Mouse (Mus musculus) hindbrain, postnatal 0 days (tissue): ENCODE data around the gene Fbxw4. TPM values are rescaled to one million over a fixed set of nuclear protein-coding genes. Genes with fewer than 3 reads are reported as not detected.
A peak's percentile ranks its signal among the peaks of the same experiment; 100 is the strongest.

Source experiments
- ATAC-seq: fragments of 200-750 bp; cut with Nextera tagmentation; 2 replicates; pipeline ENCODE4 v1.8.0; 2017; ENCODE audit warnings: mild to moderate bottlenecking, moderate TSS enrichment, moderate library complexity
- DNase-seq: peaks from one replicate; pipeline ENCODE4 v3.0.0-alpha.2; 2015; ENCODE audit warnings: low spot score
- H3K27ac ChIP-seq: fragments of 300-500 bp; sonication (generic); 2 replicates; pipeline ENCODE4 v1.5.1; 2014; ENCODE audit warnings: mild to moderate bottlenecking
- H3K27me3 ChIP-seq: fragments of 300-500 bp; sonication (generic); 2 replicates; pipeline ENCODE4 v1.6.1; 2014; ENCODE audit warnings: low read length, mixed read lengths; ENCODE audit not compliant: insufficient read depth
- H3K36me3 ChIP-seq: fragments of 300-500 bp; sonication (generic); 2 replicates; pipeline ENCODE4 v1.6.1; 2014; ENCODE audit warnings: low read length, mixed read lengths; ENCODE audit not compliant: insufficient read depth
- H3K4me1 ChIP-seq: fragments of 300-500 bp; sonication (generic); 2 replicates; pipeline ENCODE4 v1.6.1; 2014; ENCODE audit warnings: antibody characterized with exemption, low read length, mixed read lengths; ENCODE audit not compliant: insufficient read depth
- H3K4me2 ChIP-seq: fragments of 300-500 bp; sonication (generic); 2 replicates; pipeline ENCODE4 v1.6.1; 2014; ENCODE audit warnings: low read depth, mild to moderate bottlenecking, low read length, moderate library complexity, mixed read lengths
- H3K4me3 ChIP-seq: fragments of 300-500 bp; sonication (generic); 2 replicates; pipeline ENCODE4 v1.5.1; 2014; ENCODE audit warnings: low read length
- H3K9ac ChIP-seq: fragments of 300-500 bp; sonication (generic); replicated peaks from 2 replicates; pipeline ENCODE4 v1.6.1; 2014; ENCODE audit warnings: mild to moderate bottlenecking, low read length, moderate library complexity, mixed read lengths
- H3K9me3 ChIP-seq: fragments of 300-500 bp; sonication (generic); 2 replicates; pipeline ENCODE4 v1.6.1; 2016; ENCODE audit warnings: low read length, mixed read lengths
- CTCF ChIP-seq: IDR thresholded peaks from 2 replicates; pipeline ENCODE4 v1.5.1; 2016; ENCODE audit warnings: antibody characterized with exemption, control low read depth, low read depth
- WGBS: fragments of 180-500 bp; shearing (Covaris S2); extraction: QIAGEN DNeasy Blood & Tissue Kit; methylation state at CpG from one replicate; pipeline ENCODE4 v1.1.7; 2014; 5-methylcytosine and 5-hydroxymethylcytosine counted together
- polyA plus RNA-seq: library from polyadenylated mRNA; unstranded; fragments of >200 nt; fragmentation: Nextera tagmentation; extraction: Ambion mirVana; gene quantifications from 2 replicates; pipeline ENCODE4 v1.2.1, GENCODE M21; 2015
- total RNA-seq: library from RNA; depleted of rRNA; stranded (reverse); fragments of >200 nt; gene quantifications from 2 replicates; pipeline ENCODE4 v1.2.3, GENCODE M21; 2014; rRNA removed

Fbxw4 gene
- 65.3 and 77.0 TPM in 2 replicates for total RNA-seq
- polyA plus RNA-seq: 5.3 and 5.4 TPM in 2 replicates

GRCm38 (mm10) chr19:45659738-45660502 lies at the start of gene Fbxw4:
Fbxw4 (minus strand) TSS chr19:45660312.
- Histone ChIP-seq H3K27me3 (no peaks in the 10 kb centered on the region), H3K9me3 (no peaks in the 10 kb centered on the region), H3K27ac (peak within 1 kb of the TSS; percentile 97), H3K4me3 (peak within 1 kb of the TSS; percentile 83), H3K36me3 (no peaks in the 10 kb centered on the region), H3K4me1 (no peaks in the 10 kb centered on the region; the same call in none of the 2 replicates), H3K4me2 (peak within 1 kb of the TSS; percentile 81), H3K9ac (peak within 1 kb of the TSS; percentile 100)
- peak; percentile 79 for DNase-seq
- ATAC-seq: peak; percentile 86
- TF ChIP-seq CTCF: no peak
- WGBS: under 1% methylated on average over 68 of the region's 94 CpGs

- Histone ChIP-seq H3K9ac (no peak overlapping the region), H3K4me1 (no peaks in the 10 kb centered on the region), H3K27me3 (no peaks in the 10 kb centered on the region), H3K9me3 (no peaks in the 10 kb centered on the region), H3K36me3 (no peaks in the 10 kb centered on the region), H3K4me2 (no peak overlapping the region), H3K4me3 (no peak overlapping the region), H3K27ac (no peak overlapping the region)
- no peak for DNase-seq
- 67% methylated on average over 3 of the region's 3 CpGs for WGBS
- no peak for TF ChIP-seq CTCF
- ATAC-seq: no peak
Observed at GRCm38 (mm10) chr19:45708704-45709103, 48.6 kb upstream of the Fbxw4 start.

GRCm38 (mm10) chr19:45696281-45696600 lies 36.1 kb upstream of the Fbxw4 start:
- Histone ChIP-seq H3K9me3 (no peaks in the 10 kb centered on the region), H3K4me2 (no peak overlapping the region), H3K9ac (no peak overlapping the region), H3K4me1 (no peaks in the 10 kb centered on the region), H3K27ac (no peak overlapping the region), H3K27me3 (no peaks in the 10 kb centered on the region), H3K36me3 (no peaks in the 10 kb centered on the region), H3K4me3 (no peak overlapping the region)
- no peak for TF ChIP-seq CTCF
- ATAC-seq (no peak), DNase-seq (no peak)
- WGBS: 49% methylated on average over 6 of the region's 6 CpGs

GRCm38 (mm10) chr19:45695496-45696280 lies 35.6 kb upstream of the Fbxw4 start:
- DNase-seq: no peak
- no peak overlapping the region for H3K4me2 ChIP-seq

GRCm38 (mm10) chr19:45694056-45694455 lies 33.9 kb upstream of the Fbxw4 start:
- no peaks in the 10 kb centered on the region for H3K9me3 ChIP-seq
- DNase-seq: peak; percentile 52
- H3K27ac ChIP-seq: no peak overlapping the region
- no peak overlapping the region for H3K9ac ChIP-seq
- H3K4me2 ChIP-seq: no peak overlapping the region
- no peaks in the 10 kb centered on the region for H3K36me3 ChIP-seq
- no peak; the same call in 1 of the 2 replicates for TF ChIP-seq CTCF
- ATAC-seq: no peak
- no peak overlapping the region for H3K4me3 ChIP-seq
- 34% methylated on average over 3 of the region's 3 CpGs for WGBS
- H3K4me1 ChIP-seq: no peaks in the 10 kb centered on the region
- no peaks in the 10 kb centered on the region for H3K27me3 ChIP-seq

More at GRCm38 (mm10) chr19:45695496-45696280, 35.6 kb upstream of the Fbxw4 start:
- ATAC-seq: no peak
- H3K27ac ChIP-seq: no peak overlapping the region
- WGBS: 21% methylated on average over 25 of the region's 25 CpGs
- no peaks in the 10 kb centered on the region for H3K4me1 ChIP-seq
- H3K9me3 ChIP-seq: no peaks in the 10 kb centered on the region
- H3K4me3 ChIP-seq: no peak overlapping the region
- no peak overlapping the region for H3K9ac ChIP-seq
- no peaks in the 10 kb centered on the region for H3K36me3 ChIP-seq
- H3K27me3 ChIP-seq: no peaks in the 10 kb centered on the region
- TF ChIP-seq CTCF: no peak

- Histone ChIP-seq H3K27ac (no peak overlapping the region), H3K9ac (no peak overlapping the region), H3K9me3 (no peaks in the 10 kb centered on the region), H3K36me3 (no peaks in the 10 kb centered on the region), H3K4me2 (no peak overlapping the region), H3K27me3 (no peaks in the 10 kb centered on the region; the same call in 1 of the 2 replicates), H3K4me3 (no peak overlapping the region), H3K4me1 (no peaks in the 10 kb centered on the region)
- DNase-seq: no peak
- TF ChIP-seq CTCF: no peak
- WGBS: 92% methylated on average over 8 of the region's 8 CpGs
- ATAC-seq: no peak
Observed at GRCm38 (mm10) chr19:45692211-45692610, 32.1 kb upstream of the Fbxw4 start.
